Mouse (Mus musculus): Measurements from ENCODE around the gene Adamtsl4. TPM values are rescaled to one million over a fixed set of nuclear protein-coding genes. Genes with fewer than 3 reads are reported as not detected.
"Not testable (repeated sequence)": the region's sequence is repeated elsewhere in the genome, so short reads cannot be mapped to it uniquely, and the experiment has no call there.

The Adamtsl4 gene
- total RNA-seq, 2 experiments from 2014 or later: 27.1 to 50.8 TPM

DNA sequence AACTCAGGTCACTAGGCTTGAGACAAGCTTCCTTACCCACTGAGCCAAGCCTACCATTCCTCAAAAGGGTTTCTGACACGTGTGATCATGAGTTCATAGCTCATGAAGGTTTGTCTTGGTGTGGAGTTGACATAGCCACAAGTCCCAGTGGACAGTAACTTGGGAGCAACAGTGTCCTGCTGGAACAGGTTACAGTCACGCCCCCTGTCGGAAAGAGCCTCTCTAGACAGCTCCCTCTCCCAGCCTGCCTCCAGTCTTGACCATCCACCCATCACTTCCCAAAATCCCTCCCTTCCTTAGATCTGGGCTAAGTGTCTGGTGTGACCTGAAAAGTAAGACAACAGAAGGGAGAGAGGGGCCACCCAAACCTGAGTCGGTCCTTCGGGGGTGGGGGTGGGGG, 4.8 kb downstream of the Adamtsl4 start:
- intact Hi-C loops (cut with DNase I; ENCODE audit: low total_unique reads): no loop called here
- DNase-seq: no peak

DNA sequence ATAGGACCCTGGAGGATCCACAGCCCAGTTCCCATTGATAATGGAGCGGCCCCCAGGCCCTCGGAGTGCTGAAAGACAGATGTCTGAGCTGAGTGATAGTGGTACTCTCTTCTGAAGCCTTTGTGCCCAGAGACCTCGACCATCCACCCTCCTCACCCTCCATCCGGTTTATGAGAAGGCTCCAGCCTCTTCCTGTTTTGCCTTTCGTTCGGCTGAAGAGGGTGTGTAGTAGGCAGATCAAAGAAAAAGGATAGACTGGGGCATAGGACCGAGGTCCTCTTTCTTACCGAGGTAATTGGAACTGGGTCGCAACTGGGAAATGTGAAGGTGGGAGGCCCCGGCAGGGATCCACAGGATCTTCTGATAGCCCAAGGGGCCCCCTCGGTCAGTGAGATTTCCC, 6.4 kb downstream of the Adamtsl4 start:
- intact Hi-C loops (cut with DNase I; ENCODE audit: low total_unique reads): no loop called here
- no peak for DNase-seq

DNA sequence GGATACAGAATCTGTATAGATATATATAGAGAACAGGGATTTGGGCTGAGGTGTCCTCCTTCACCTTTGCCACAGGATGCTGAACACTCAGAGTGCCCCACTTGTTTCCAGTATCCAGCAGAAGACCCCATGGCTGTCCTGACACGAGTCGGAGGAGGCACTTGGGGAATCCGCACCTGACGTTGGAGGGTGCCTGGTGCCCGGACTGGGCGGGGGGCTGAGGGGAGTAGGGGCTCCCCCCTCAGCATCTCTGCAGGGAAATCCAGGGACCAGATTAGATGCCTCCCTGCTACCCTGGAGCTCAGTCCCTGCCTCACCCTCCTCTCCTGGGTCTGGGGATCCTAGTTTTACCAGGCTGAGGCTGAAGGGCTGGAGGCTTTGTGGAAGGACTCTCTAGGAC, 7.0 kb downstream of the Adamtsl4 start:
- intact Hi-C loops (cut with DNase I; ENCODE audit: low total_unique reads): no loop called here
- no peak for DNase-seq

- DNase-seq: no peak
- intact Hi-C loops (cut with DNase I; ENCODE audit: low total_unique reads): no loop called here
Observed at GRCm38 (mm10) chr3:95679551-95679950, 8.2 kb downstream of the Adamtsl4 start.

GRCm38 (mm10) chr3:95677420-95678090, 10.2 kb downstream of the Adamtsl4 start:
- intact Hi-C loops (cut with DNase I; ENCODE audit: low total_unique reads): no loop called here
- no peak for DNase-seq

DNA sequence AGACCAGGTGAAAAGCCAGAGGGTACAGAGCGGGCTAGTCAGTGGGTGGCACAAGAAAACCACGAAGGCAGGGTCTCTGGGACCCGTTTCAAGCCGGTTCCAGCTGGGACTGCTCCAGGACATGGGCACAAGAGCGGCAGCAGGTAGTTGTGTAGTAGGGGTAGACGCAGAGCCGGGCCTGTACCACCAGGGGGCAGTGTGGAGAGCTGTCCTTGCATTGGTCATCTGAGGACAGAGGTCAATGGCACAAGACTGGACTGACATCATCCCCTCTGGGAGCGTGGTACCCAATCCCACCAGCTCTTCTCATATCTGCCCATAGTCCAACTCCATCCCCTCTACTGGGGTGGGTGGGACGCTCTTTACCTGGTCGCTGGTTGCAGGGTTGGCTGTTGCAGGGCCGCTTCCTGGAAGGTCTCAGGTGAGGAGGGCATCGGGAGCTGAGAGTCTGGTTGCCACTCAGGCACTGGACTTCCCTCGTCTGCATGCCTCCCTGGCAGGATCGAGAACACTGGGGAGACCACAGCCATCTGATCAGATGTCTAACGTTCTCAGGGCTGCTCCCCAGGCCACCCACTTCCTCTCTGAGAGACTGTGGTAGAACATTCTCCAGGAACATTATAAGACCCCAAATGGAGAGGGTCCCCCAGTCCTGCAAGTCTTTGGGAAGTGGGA, 10.8 kb downstream of the Adamtsl4 start:
- intact Hi-C loops (cut with DNase I; ENCODE audit: low total_unique reads): no loop called here
- DNase-seq: peak; percentile 82

- intact Hi-C loops (cut with DNase I; ENCODE audit: low total_unique reads): no loop called here
- peak; percentile 85 for DNase-seq
Observed at GRCm38 (mm10) chr3:95675301-95676092, 12.2 kb downstream of the Adamtsl4 start.

DNA sequence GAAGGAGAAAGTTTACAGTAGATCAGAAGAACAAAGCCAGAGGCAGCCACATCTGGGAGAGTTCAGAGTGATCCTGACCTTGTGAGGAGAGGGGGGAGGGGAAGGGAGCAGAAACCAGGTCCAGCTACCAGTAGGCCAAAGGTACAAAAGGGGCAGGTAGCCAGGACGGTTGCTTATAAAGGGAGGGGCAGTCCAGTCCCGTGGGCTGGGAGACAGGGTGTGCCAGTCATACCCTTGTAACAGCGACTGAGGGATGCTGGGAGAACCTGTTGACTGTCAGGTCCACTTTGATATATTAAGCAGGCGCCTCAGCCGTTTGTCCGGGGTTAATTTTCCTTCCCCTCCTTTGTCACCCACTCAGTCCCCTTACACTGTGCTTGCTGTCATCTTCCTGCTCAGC, 12.9 kb downstream of the Adamtsl4 start:
- DNase-seq: peak; percentile 38
- intact Hi-C loops (cut with DNase I; ENCODE audit: low total_unique reads): no loop called here

GRCm38 (mm10) chr3:95674236-95674635, 13.5 kb downstream of the Adamtsl4 start:
- peak; percentile 85 for DNase-seq
- intact Hi-C loops (cut with DNase I; ENCODE audit: low total_unique reads): no loop called here

- DNase-seq: no peak
- intact Hi-C loops (cut with DNase I; ENCODE audit: low total_unique reads): no loop called here
Observed at GRCm38 (mm10) chr3:95673707-95674211, 14.0 kb downstream of the Adamtsl4 start.

DNA sequence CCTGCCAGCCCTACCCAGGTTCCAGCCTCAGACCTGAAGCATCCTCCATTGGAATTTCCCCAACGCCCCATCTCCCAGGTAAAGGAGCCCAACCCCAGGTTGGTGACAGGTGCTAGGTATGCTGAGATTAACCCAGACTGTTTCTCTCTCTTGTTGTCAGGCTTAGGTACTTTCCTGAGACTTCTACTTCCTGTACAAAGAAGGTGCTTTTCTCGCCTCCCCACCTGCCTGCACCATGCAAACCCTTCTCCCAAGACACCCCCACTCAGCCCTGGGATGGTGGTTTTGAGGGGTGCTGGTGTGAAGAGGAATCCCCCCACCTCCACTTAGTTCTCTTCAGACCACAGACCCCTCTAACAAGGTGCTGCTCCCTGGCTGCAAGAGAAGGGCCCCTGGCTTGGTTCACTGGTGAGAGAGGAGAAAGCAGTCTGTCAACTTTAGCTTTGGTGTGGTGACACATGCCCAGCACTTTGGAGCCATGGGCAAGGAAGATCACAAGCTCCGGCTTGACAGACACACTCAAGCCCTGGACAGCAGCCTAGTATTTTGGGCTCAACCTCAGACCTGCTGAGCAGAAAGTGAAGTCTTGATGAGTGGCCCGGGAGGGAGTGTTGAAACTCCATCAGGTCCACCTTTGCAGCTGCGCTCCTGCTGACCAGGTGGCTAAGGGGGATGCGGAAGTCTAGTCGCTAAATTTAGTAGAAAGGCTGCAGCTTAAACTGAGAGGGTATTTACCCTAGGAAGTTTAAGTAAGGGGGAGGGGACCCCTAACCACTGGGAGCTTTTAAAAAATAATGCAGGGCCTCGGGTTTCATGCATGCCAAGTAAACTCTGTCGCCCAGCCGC, 14.6 kb downstream of the Adamtsl4 start:
- no peak for DNase-seq

DNA sequence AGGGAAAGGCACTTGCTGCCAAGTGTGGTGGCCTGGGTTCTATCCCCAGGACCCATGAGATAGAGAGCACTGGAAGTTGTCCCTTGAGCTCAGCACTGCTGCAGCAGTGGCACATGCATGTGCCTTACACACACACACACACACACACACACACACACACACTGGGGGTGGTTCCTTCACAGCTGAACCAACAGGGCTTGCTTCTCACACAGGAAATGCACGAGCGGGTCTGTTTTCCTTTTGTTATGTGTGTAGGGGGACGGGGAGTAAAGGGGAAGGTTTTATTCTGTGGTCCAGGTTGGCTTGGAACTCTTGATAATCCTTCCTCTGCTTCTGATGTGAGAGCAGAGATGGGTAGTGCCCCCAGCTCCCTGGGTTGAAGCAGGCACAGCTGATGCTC, 15.3 kb downstream of the Adamtsl4 start:
- intact Hi-C loops (cut with DNase I; ENCODE audit: low total_unique reads): no loop called here
- no peak for DNase-seq

More for the DNA sequence above, 14.6 kb downstream of the Adamtsl4 start:
- intact Hi-C loops (cut with DNase I; ENCODE audit: low total_unique reads): no loop called here

DNA sequence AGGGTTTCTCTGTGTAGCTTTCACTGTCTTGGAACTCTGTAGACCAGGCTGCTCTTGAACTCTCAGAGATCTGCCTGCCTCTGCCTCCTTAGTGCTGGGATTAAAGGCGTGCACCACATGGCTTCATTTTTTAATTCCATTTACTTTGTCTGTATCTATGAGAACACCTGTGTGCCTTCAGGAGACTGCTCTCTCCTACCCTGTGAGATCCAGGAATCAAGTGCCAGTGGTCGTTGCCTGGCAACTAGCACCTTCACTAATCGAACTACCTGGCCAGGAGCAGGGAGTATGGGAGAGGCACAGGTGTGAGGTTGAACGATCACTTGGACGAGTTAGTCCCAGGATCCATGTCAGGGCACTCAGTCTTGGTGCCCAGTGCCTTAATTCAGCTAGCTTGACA, 16.5 kb downstream of the Adamtsl4 start:
- DNase-seq: no peak
- intact Hi-C loops (cut with DNase I; ENCODE audit: low total_unique reads): no loop called here

GRCm38 (mm10) chr3:95670419-95670818, 17.3 kb downstream of the Adamtsl4 start:
- DNase-seq; intact Hi-C loops (cut with DNase I; ENCODE audit: low total_unique reads): not testable (repeated sequence)

DNA sequence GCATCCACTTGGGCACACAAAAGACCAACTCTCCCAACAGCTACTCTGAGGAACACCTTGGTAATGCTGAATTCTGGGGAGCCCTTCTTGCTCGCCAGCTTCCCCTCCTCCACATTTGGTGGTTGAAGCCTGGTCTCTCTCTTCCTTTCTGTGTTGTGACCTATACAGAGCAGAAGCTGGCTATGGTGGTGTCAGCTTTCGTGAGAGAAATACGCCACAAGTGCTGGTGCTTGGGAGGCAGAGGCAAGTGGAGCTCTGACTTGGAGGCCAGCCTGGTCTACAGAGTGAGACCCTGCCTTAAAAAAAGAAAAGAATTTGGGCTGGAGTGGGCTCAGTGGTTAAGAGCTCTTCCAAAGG, 18.4 kb downstream of the Adamtsl4 start:
- intact Hi-C loops (cut with DNase I; ENCODE audit: low total_unique reads): no loop called here
- DNase-seq: no peak

GRCm38 (mm10) chr3:95668589-95669308, 19.0 kb downstream of the Adamtsl4 start:
- intact Hi-C loops (cut with DNase I; ENCODE audit: low total_unique reads): no loop called here
- no peak for DNase-seq

- peak; percentile 62 for DNase-seq
- intact Hi-C loops (cut with DNase I; ENCODE audit: low total_unique reads): no loop called here
Observed at GRCm38 (mm10) chr3:95668026-95668425, 19.7 kb downstream of the Adamtsl4 start.

DNA sequence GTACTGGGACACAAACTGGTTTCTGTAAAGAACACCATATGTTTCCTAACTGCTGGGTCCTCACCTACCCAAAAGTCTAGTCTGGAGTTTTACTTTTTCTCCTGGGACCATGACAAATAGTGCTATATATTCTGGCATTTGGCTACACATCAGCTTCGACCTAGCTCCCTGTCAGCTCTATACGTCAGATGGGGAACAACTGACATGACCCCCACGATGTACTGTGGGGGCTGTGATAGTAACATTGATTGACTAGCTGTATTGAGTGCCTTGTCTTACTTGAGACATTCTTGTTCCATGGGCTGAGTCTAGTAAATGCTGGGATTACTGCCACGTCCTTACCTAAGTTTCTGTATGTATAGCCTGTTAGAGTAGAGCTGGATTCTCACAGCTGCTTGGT, 20.2 kb downstream of the Adamtsl4 start:
- DNase-seq: no peak
- intact Hi-C loops (cut with DNase I; ENCODE audit: low total_unique reads): no loop called here
